Mouse (Mus musculus) left cerebral cortex, adult 18-20 months (tissue): ENCODE measurements around the gene Rdh9. TPM values are rescaled to one million over a fixed set of nuclear protein-coding genes. Genes with fewer than 3 reads are reported as not detected.

Experiments
- DNase-seq, 2 experiments: peaks; one replicate each; pipeline ENCODE4 v3.0.0; 2021 to 2022; ENCODE audit warnings: low spot score in 2 of 2, mixed read lengths in 1 of 2
- total RNA-seq, 2 experiments: library from RNA; stranded (reverse); gene quantifications; 2 replicates each; pipeline ENCODE4 v1.2.3; 2021

Rdh9 gene
- total RNA-seq, 2 experiments from 2014 or later: 0.30 to 0.65 TPM

- no peak for DNase-seq
These were observed 64.6 kb downstream of the Rdh9 start for GRCm38 (mm10) chr10:127840776-127841175.

Other genes starting within 250 kb of the Rdh9 start
- 1 to 10 TPM; 7.6 to 8.3 TPM for gene Nxph4, start 241.8 kb upstream of the Rdh9 start, total RNA-seq
- gene Lrp1, start 155.2 kb upstream of the Rdh9 start, total RNA-seq: 100 to 1,000 TPM; 264 to 276 TPM
- gene Stat6, start 133.4 kb upstream of the Rdh9 start, total RNA-seq: 10 to 100 TPM; 15.9 to 17.8 TPM
- gene Nemp1, start 109.5 kb upstream of the Rdh9 start, total RNA-seq: 1 to 10 TPM; 4.6 to 5.1 TPM
- 10 to 100 TPM; 58.2 to 71.7 TPM for gene Nab2, start 107.8 kb upstream of the Rdh9 start, total RNA-seq
- gene Myo1a, start 71.2 kb upstream of the Rdh9 start, total RNA-seq: under 1 TPM; 0.77 to 0.88 TPM
- gene Tac2, start 51.9 kb upstream of the Rdh9 start, total RNA-seq: 10 to 100 TPM; 16.4 to 17.1 TPM
- gene Zbtb39, start 36.8 kb upstream of the Rdh9 start, total RNA-seq: 1 to 10 TPM; 9.6 to 9.9 TPM
- 1 to 10 TPM; 1.5 to 2.2 TPM for gene Gpr182, start 24.7 kb upstream of the Rdh9 start, total RNA-seq
- gene Rdh1, start 16.7 kb upstream of the Rdh9 start, total RNA-seq: under 1 TPM in 1 of 2 experiments, not detected in 1; 0.19 TPM
- not detected for gene Rdh16f1, start 16.6 kb upstream of the Rdh9 start, total RNA-seq
- under 1 TPM; 0.23 to 0.28 TPM for gene Rdh16, start 24.8 kb downstream of the Rdh9 start, total RNA-seq
- not detected for gene Rdh19, start 73.5 kb downstream of the Rdh9 start, total RNA-seq
- not detected for gene Rdh16f2, start 90.1 kb downstream of the Rdh9 start, total RNA-seq
- not detected for gene Rdh7, start 112.4 kb downstream of the Rdh9 start, total RNA-seq
- not detected for gene Sdr9c7, start 122.1 kb downstream of the Rdh9 start, total RNA-seq
- not detected for gene Hsd17b6, start 231.2 kb downstream of the Rdh9 start, total RNA-seq
- gene Prim1, start 238.8 kb downstream of the Rdh9 start, total RNA-seq: 1 to 10 TPM; 8.9 to 9.1 TPM